Mouse (Mus musculus): ENCODE results near the gene Auts2. TPM values are rescaled to one million over a fixed set of nuclear protein-coding genes. Genes with fewer than 3 reads are reported as not detected.

The Auts2 gene
- total RNA-seq, 2 experiments from 2014 or later, result 24.7 to 47.4 TPM

- no peak for DNase-seq
These were observed 1029.4 kb downstream of the Auts2 start for GRCm38 (mm10) chr5:131513753-131514152.

- no peak for DNase-seq
These were observed 1030.5 kb downstream of the Auts2 start for GRCm38 (mm10) chr5:131512617-131513016.

- DNase-seq, result no peak
These were observed 1032.5 kb downstream of the Auts2 start for GRCm38 (mm10) chr5:131510659-131511058.

GRCm38 (mm10) chr5:131509315-131509714, 1033.8 kb downstream of the Auts2 start:
- DNase-seq, result no peak

GRCm38 (mm10) chr5:131498865-131499264, 1044.3 kb downstream of the Auts2 start:
- DNase-seq, result no peak

GRCm38 (mm10) chr5:131496517-131497216, 1046.5 kb downstream of the Auts2 start:
- DNase-seq, result no peak

- no peak for DNase-seq
These were observed 1048.6 kb downstream of the Auts2 start for GRCm38 (mm10) chr5:131494564-131494963.

GRCm38 (mm10) chr5:131492535-131492934, 1050.6 kb downstream of the Auts2 start:
- DNase-seq, result no peak

GRCm38 (mm10) chr5:131491843-131492242, 1051.3 kb downstream of the Auts2 start:
- DNase-seq, result peak; percentile 13

- no peak for DNase-seq
These were observed 1052.3 kb downstream of the Auts2 start for GRCm38 (mm10) chr5:131490811-131491210.

- DNase-seq, result no peak
These were observed 1053.3 kb downstream of the Auts2 start for GRCm38 (mm10) chr5:131489846-131490245.

GRCm38 (mm10) chr5:131486527-131486926, 1056.6 kb downstream of the Auts2 start:
- no peak for DNase-seq

- no peak for DNase-seq
These were observed 1067.9 kb downstream of the Auts2 start for GRCm38 (mm10) chr5:131475278-131475677.

- DNase-seq, result no peak
These were observed 1074.5 kb downstream of the Auts2 start for GRCm38 (mm10) chr5:131468609-131469008.

- DNase-seq, result no peak
These were observed 1077.0 kb downstream of the Auts2 start for GRCm38 (mm10) chr5:131466131-131466530.

- no peak for DNase-seq
These were observed 1079.7 kb downstream of the Auts2 start for GRCm38 (mm10) chr5:131463402-131463801.

GRCm38 (mm10) chr5:131459951-131460350, 1083.2 kb downstream of the Auts2 start:
- no peak for DNase-seq

GRCm38 (mm10) chr5:131459549-131459948, 1083.6 kb downstream of the Auts2 start:
- DNase-seq, result no peak

- DNase-seq, result no peak
These were observed 1084.4 kb downstream of the Auts2 start for GRCm38 (mm10) chr5:131458700-131459099.

- no peak for DNase-seq
These were observed 1085.1 kb downstream of the Auts2 start for GRCm38 (mm10) chr5:131457999-131458398.

GRCm38 (mm10) chr5:131449181-131449868, 1093.8 kb downstream of the Auts2 start:
- DNase-seq, result no peak

GRCm38 (mm10) chr5:131435239-131435876, 1107.8 kb downstream of the Auts2 start:
- DNase-seq, result no peak

- peak; percentile 40 for DNase-seq
These were observed 1109.9 kb downstream of the Auts2 start for GRCm38 (mm10) chr5:131433291-131433690.
